Mouse (Mus musculus): ENCODE results near the gene Klrb1. TPM values are rescaled to one million over a fixed set of nuclear protein-coding genes. Genes with fewer than 3 reads are reported as not detected.

The Klrb1 gene
- polyA plus RNA-seq (2014; fragmentation: Illumina TruSeq; extraction: RNeasy Lipid Tissue Mini Kit (QIAGEN cat#74804); ENCODE audit: low read depth, low replicate concordance) = not detected

DNA sequence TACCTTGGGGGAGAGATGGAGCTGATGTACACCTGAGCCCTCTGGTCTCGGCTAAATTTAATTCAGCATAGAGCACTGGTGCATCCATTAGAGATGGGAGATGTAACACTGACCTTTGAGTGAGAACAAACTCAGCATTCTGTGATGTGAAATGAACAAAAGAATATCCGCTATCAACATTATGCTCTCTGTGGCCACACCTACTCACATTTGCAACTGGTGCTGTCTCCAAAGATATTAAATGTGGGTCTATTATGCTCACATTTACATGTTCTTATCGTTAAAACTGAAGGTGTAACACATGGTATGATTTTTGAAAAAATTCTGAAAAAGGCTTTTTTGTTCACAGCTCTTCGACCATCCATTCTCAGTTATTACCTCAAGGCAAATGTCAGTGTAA, at the start of gene Klrb1:
Klrb1 (minus strand) TSS at position 101 of the 400 bp plus-strand sequence.

DNA sequence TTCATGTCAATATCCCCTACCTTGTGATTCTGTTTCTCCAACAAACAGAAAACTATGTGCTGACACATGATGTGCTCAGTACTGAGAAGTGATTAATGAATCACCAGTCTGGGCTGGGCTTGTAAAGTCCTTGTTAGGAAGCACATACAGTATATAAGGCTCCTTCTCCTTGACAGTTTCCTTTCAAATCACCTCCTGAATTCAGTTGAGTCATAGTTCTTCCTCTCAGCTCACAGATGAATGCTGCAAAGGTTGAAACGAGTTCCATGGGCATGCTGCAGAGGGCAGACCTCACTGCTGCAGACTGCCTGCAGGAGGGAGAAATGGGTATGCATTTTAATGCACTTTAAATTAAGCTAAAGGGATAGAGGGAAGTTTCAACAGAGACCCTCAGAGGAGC, 60.7 kb downstream of the Klrb1 start, which contains the start of gene Clec2h:
Clec2h (plus strand) TSS at position 180 of the 400 bp plus-strand sequence.

Other genes starting within 250 kb of the Klrb1 start
- not detected for gene Pzp, start 196.3 kb downstream of the Klrb1 start, polyA plus RNA-seq (2014; fragmentation: Illumina TruSeq; extraction: RNeasy Lipid Tissue Mini Kit (QIAGEN cat#74804); ENCODE audit: low read depth, low replicate concordance)
- 3.2 TPM for gene A2ml1, start 141.5 kb downstream of the Klrb1 start, polyA plus RNA-seq (2014; fragmentation: Illumina TruSeq; extraction: RNeasy Lipid Tissue Mini Kit (QIAGEN cat#74804); ENCODE audit: low read depth, low replicate concordance)
- 0.47 TPM for gene Klrb1a, start 99.5 kb downstream of the Klrb1 start, polyA plus RNA-seq (2014; fragmentation: Illumina TruSeq; extraction: RNeasy Lipid Tissue Mini Kit (QIAGEN cat#74804); ENCODE audit: low read depth, low replicate concordance)
- 666 TPM for gene Clec2h, start 60.7 kb downstream of the Klrb1 start, polyA plus RNA-seq (2014; fragmentation: Illumina TruSeq; extraction: RNeasy Lipid Tissue Mini Kit (QIAGEN cat#74804); ENCODE audit: low read depth, low replicate concordance)
- gene Klrb1c, start 66.2 kb upstream of the Klrb1 start, polyA plus RNA-seq (2014; fragmentation: Illumina TruSeq; extraction: RNeasy Lipid Tissue Mini Kit (QIAGEN cat#74804); ENCODE audit: low read depth, low replicate concordance) = 0.73 TPM
- gene Gm44511, start 103.3 kb upstream of the Klrb1 start, polyA plus RNA-seq (2014; fragmentation: Illumina TruSeq; extraction: RNeasy Lipid Tissue Mini Kit (QIAGEN cat#74804); ENCODE audit: low read depth, low replicate concordance) = 3.1 TPM
- 3.4 TPM for gene Klrb1b, start 103.3 kb upstream of the Klrb1 start, polyA plus RNA-seq (2014; fragmentation: Illumina TruSeq; extraction: RNeasy Lipid Tissue Mini Kit (QIAGEN cat#74804); ENCODE audit: low read depth, low replicate concordance)
- 10.7 TPM for gene Clec2i, start 164.5 kb upstream of the Klrb1 start, polyA plus RNA-seq (2014; fragmentation: Illumina TruSeq; extraction: RNeasy Lipid Tissue Mini Kit (QIAGEN cat#74804); ENCODE audit: low read depth, low replicate concordance)
- gene BC035044, start 168.1 kb upstream of the Klrb1 start, polyA plus RNA-seq (2014; fragmentation: Illumina TruSeq; extraction: RNeasy Lipid Tissue Mini Kit (QIAGEN cat#74804); ENCODE audit: low read depth, low replicate concordance) = 2.3 TPM
- gene Clec2g, start 211.3 kb upstream of the Klrb1 start, polyA plus RNA-seq (2014; fragmentation: Illumina TruSeq; extraction: RNeasy Lipid Tissue Mini Kit (QIAGEN cat#74804); ENCODE audit: low read depth, low replicate concordance) = 0.28 TPM

All from sigmoid colon, adult 10 weeks (tissue).